Mouse (Mus musculus) midbrain, embryonic 13.5 days (tissue): Measurements from ENCODE around the gene Arhgdia. TPM values are rescaled to one million over a fixed set of nuclear protein-coding genes. Genes with fewer than 3 reads are reported as not detected.

Experiments
- ATAC-seq: fragments of 200-750 bp; cut with Nextera tagmentation; 2 replicates; pipeline ENCODE4 v1.8.0; 2017; ENCODE audit warnings: mild to moderate bottlenecking, moderate TSS enrichment, moderate library complexity
- H3K27ac ChIP-seq: fragments of 300-500 bp; sonication (generic); 2 replicates; pipeline ENCODE4 v1.5.1; 2015; ENCODE audit warnings: inconsistent platforms, mild to moderate bottlenecking, moderate library complexity
- H3K27me3 ChIP-seq: fragments of 300-500 bp; sonication (generic); 2 replicates; pipeline ENCODE4 v1.6.1; 2015; ENCODE audit warnings: mild to moderate bottlenecking, inconsistent platforms
- H3K36me3 ChIP-seq: fragments of 300-500 bp; sonication (generic); 2 replicates; pipeline ENCODE4 v1.6.1; 2015; ENCODE audit warnings: mild to moderate bottlenecking, inconsistent platforms
- H3K4me1 ChIP-seq: fragments of 300-500 bp; sonication (generic); replicated peaks from 2 replicates; pipeline ENCODE4 v1.6.1; 2015; ENCODE audit warnings: inconsistent platforms
- H3K4me2 ChIP-seq: fragments of 300-500 bp; sonication (generic); replicated peaks from 2 replicates; pipeline ENCODE4 v1.6.1; 2015; ENCODE audit warnings: moderate library complexity, mild to moderate bottlenecking, inconsistent platforms
- H3K4me3 ChIP-seq: fragments of 300-500 bp; sonication (generic); replicated peaks from 2 replicates; pipeline ENCODE4 v1.5.1; 2015; ENCODE audit warnings: mild to moderate bottlenecking, inconsistent platforms
- H3K9ac ChIP-seq: fragments of 300-500 bp; sonication (generic); replicated peaks from 2 replicates; pipeline ENCODE4 v1.6.1; 2015; ENCODE audit warnings: mild to moderate bottlenecking, inconsistent platforms
- H3K9me3 ChIP-seq: fragments of 300-500 bp; sonication (generic); 2 replicates; pipeline ENCODE4 v1.6.1; 2016; ENCODE audit warnings: mild to moderate bottlenecking, inconsistent platforms
- WGBS: fragments of 180-500 bp; shearing (Covaris S2); methylation state at CpG from one replicate; pipeline ENCODE4 v1.1.7; 2015; 5-methylcytosine and 5-hydroxymethylcytosine counted together
- polyA plus RNA-seq: library from polyadenylated mRNA; unstranded; fragments of >200 nt; fragmentation: Nextera tagmentation; extraction: Ambion mirVana; gene quantifications from 2 replicates; pipeline ENCODE4 v1.2.1, GENCODE M21; 2015

Gene Arhgdia
- polyA plus RNA-seq, 1 experiment from 2014 or later = 461 TPM

- Histone ChIP-seq H3K27ac (no peak overlapping the region), H3K9me3 (no peaks in the 10 kb centered on the region), H3K36me3 (peaks cover 78% of the 10 kb centered on the region), H3K4me1 (peaks cover 20% of the 10 kb centered on the region), H3K4me2 (no peak overlapping the region), H3K4me3 (no peak overlapping the region), H3K27me3 (peaks cover 17% of the 10 kb centered on the region; the same call in 1 of the 2 replicates), H3K9ac (no peak overlapping the region)
- ATAC-seq = no peak
- WGBS = 32% methylated on average over 8 of the region's 8 CpGs
Observed at GRCm38 (mm10) chr11:120609250-120609649, 27.8 kb upstream of the Arhgdia start.

GRCm38 (mm10) chr11:120608241-120609034, 27.0 kb upstream of the Arhgdia start, which contains the start of gene Npb:
Gene Npb (plus strand): TSS chr11:120608477.
- Histone ChIP-seq H3K4me3 (peak within 1 kb of the TSS; percentile 20; the same call in 1 of the 2 replicates), H3K36me3 (peaks cover 78% of the 10 kb centered on the region), H3K9ac (peak within 1 kb of the TSS; percentile 54), H3K4me1 (peaks cover 18% of the 10 kb centered on the region), H3K27me3 (peaks cover 17% of the 10 kb centered on the region; the same call in 1 of the 2 replicates), H3K4me2 (peak within 1 kb of the TSS; percentile 43), H3K27ac (no peak within 1 kb of the TSS), H3K9me3 (no peaks in the 10 kb centered on the region)
- 0 out of 2 replicates have a peak, but pooled peaks have one; percentile 19 for ATAC-seq
- 7% methylated on average over 45 of the region's 45 CpGs for WGBS

- Histone ChIP-seq H3K36me3 (peaks cover 78% of the 10 kb centered on the region), H3K27me3 (peaks cover 17% of the 10 kb centered on the region; the same call in 1 of the 2 replicates), H3K4me3 (no peak overlapping the region), H3K4me2 (no peak overlapping the region), H3K9me3 (no peaks in the 10 kb centered on the region), H3K9ac (no peak overlapping the region), H3K27ac (no peak overlapping the region), H3K4me1 (peaks cover 18% of the 10 kb centered on the region)
- 79% methylated on average over 4 of the region's 4 CpGs for WGBS
- no peak for ATAC-seq
Observed at GRCm38 (mm10) chr11:120606764-120607163, 25.3 kb upstream of the Arhgdia start.

- ATAC-seq = no peak
- Histone ChIP-seq H3K9ac (no peak overlapping the region), H3K36me3 (peaks cover 76% of the 10 kb centered on the region), H3K4me1 (peaks cover 18% of the 10 kb centered on the region), H3K27ac (no peak overlapping the region), H3K9me3 (no peaks in the 10 kb centered on the region), H3K4me3 (no peak overlapping the region), H3K27me3 (peaks cover 17% of the 10 kb centered on the region; the same call in 1 of the 2 replicates), H3K4me2 (no peak overlapping the region)
- 94% methylated on average over 7 of the region's 7 CpGs for WGBS
Observed at GRCm38 (mm10) chr11:120605667-120606066, 24.2 kb upstream of the Arhgdia start.

GRCm38 (mm10) chr11:120603545-120603944, 22.1 kb upstream of the Arhgdia start:
- WGBS = 77% methylated on average over 2 of the region's 2 CpGs
- ATAC-seq = no peak
- Histone ChIP-seq H3K4me3 (no peak overlapping the region), H3K4me2 (no peak overlapping the region), H3K36me3 (peaks cover 63% of the 10 kb centered on the region), H3K27ac (no peak overlapping the region), H3K27me3 (0 out of 2 replicates have a peak, but pooled peaks cover 5% of the 10 kb centered on the region), H3K4me1 (peaks cover 25% of the 10 kb centered on the region), H3K9me3 (no peaks in the 10 kb centered on the region), H3K9ac (no peak overlapping the region)

GRCm38 (mm10) chr11:120600716-120601115, 19.3 kb upstream of the Arhgdia start:
- H3K4me3 ChIP-seq = no peak overlapping the region
- H3K9me3 ChIP-seq = no peaks in the 10 kb centered on the region
- WGBS = 95% methylated on average over 3 of the region's 3 CpGs
- H3K27ac ChIP-seq = no peak overlapping the region
- H3K36me3 ChIP-seq = peaks cover 64% of the 10 kb centered on the region
- H3K4me2 ChIP-seq = no peak overlapping the region
- no peak overlapping the region for H3K9ac ChIP-seq
- peaks cover 31% of the 10 kb centered on the region for H3K4me1 ChIP-seq
- ATAC-seq = no peak
- no peaks in the 10 kb centered on the region for H3K27me3 ChIP-seq

- Histone ChIP-seq H3K27me3 (no peaks in the 10 kb centered on the region), H3K4me1 (peaks cover 31% of the 10 kb centered on the region), H3K9me3 (no peaks in the 10 kb centered on the region), H3K4me2 (peak overlapping the region; percentile 65), H3K36me3 (peaks cover 62% of the 10 kb centered on the region), H3K4me3 (peak overlapping the region; percentile 99), H3K9ac (peak overlapping the region; percentile 99), H3K27ac (no peak overlapping the region)
- WGBS = 50% methylated on average over 17 of the region's 17 CpGs
- no peak for ATAC-seq
Observed at GRCm38 (mm10) chr11:120598990-120599549, 17.6 kb upstream of the Arhgdia start.

- Histone ChIP-seq H3K9ac (peak within 1 kb of the TSS; percentile 99), H3K27me3 (no peaks in the 10 kb centered on the region), H3K4me2 (peak within 1 kb of the TSS; percentile 98), H3K36me3 (peaks cover 62% of the 10 kb centered on the region), H3K4me1 (peaks cover 31% of the 10 kb centered on the region), H3K27ac (peak within 1 kb of the TSS; percentile 90), H3K4me3 (peak within 1 kb of the TSS; percentile 99), H3K9me3 (no peaks in the 10 kb centered on the region)
- WGBS = under 1% methylated on average over 87 of the region's 88 CpGs
- ATAC-seq = peak; percentile 99
Observed at GRCm38 (mm10) chr11:120598283-120598989, 17.0 kb upstream of the Arhgdia start, which contains the start of the genes Alyref and Anapc11. Gene Alyref (minus strand): TSS chr11:120598365. Gene Anapc11 (plus strand): TSS chr11:120598421.

- H3K27ac ChIP-seq = peak overlapping the region; percentile 90
- no peaks in the 10 kb centered on the region for H3K9me3 ChIP-seq
- H3K36me3 ChIP-seq = peaks cover 62% of the 10 kb centered on the region
- peak; percentile 81 for ATAC-seq
- peaks cover 31% of the 10 kb centered on the region for H3K4me1 ChIP-seq
- peak overlapping the region; percentile 99 for H3K9ac ChIP-seq
- WGBS = 6% methylated on average over 90 of the region's 99 CpGs
- peak overlapping the region; percentile 99 for H3K4me3 ChIP-seq
- no peaks in the 10 kb centered on the region for H3K27me3 ChIP-seq
- peak overlapping the region; percentile 98 for H3K4me2 ChIP-seq
Observed at GRCm38 (mm10) chr11:120597240-120598235, 16.1 kb upstream of the Arhgdia start.

GRCm38 (mm10) chr11:120588531-120588930, 7.1 kb upstream of the Arhgdia start:
- Histone ChIP-seq H3K4me1 (no peaks in the 10 kb centered on the region), H3K4me2 (no peak overlapping the region), H3K4me3 (no peak overlapping the region), H3K27ac (no peak overlapping the region), H3K9me3 (no peaks in the 10 kb centered on the region), H3K27me3 (no peaks in the 10 kb centered on the region), H3K36me3 (peaks cover 93% of the 10 kb centered on the region), H3K9ac (no peak overlapping the region)
- WGBS = 96% methylated on average over 6 of the region's 6 CpGs
- no peak for ATAC-seq

GRCm38 (mm10) chr11:120583937-120584336, 2.5 kb upstream of the Arhgdia start:
- Histone ChIP-seq H3K4me2 (no peak overlapping the region), H3K4me3 (no peak overlapping the region), H3K27ac (no peak overlapping the region), H3K4me1 (peaks cover 27% of the 10 kb centered on the region), H3K27me3 (no peaks in the 10 kb centered on the region), H3K36me3 (peaks cover 61% of the 10 kb centered on the region), H3K9me3 (no peaks in the 10 kb centered on the region), H3K9ac (no peak overlapping the region)
- 79% methylated on average over 1 of the region's 1 CpGs for WGBS
- ATAC-seq = no peak
